Mouse (Mus musculus) frontal cortex, postnatal 14 days (tissue): ENCODE results near the gene Doxl2.

ENCODE experiments used
- DNase-seq, 2 experiments: peaks; one replicate each; pipeline ENCODE4 v3.0.0; 2022; ENCODE audit warnings: low spot score in 2 of 2

The Doxl2 gene

GRCm38 (mm10) chr6:49009665-49010064 is 34.9 kb downstream of the Doxl2 start:
- DNase-seq = no peak

GRCm38 (mm10) chr6:49011191-49011590 is 36.4 kb downstream of the Doxl2 start:
- no peak for DNase-seq

GRCm38 (mm10) chr6:49013023-49013422 is 38.3 kb downstream of the Doxl2 start:
- DNase-seq = no peak

GRCm38 (mm10) chr6:49013458-49013857 is 38.7 kb downstream of the Doxl2 start:
- DNase-seq = no peak

- no peak for DNase-seq
Measured at GRCm38 (mm10) chr6:49017150-49017549, 42.4 kb downstream of the Doxl2 start.

- DNase-seq = no peak
Measured at GRCm38 (mm10) chr6:49019341-49019740, 44.6 kb downstream of the Doxl2 start.

- peak; percentile 31 to 63 for DNase-seq
Measured at GRCm38 (mm10) chr6:49021141-49022012, 46.6 kb downstream of the Doxl2 start.

GRCm38 (mm10) chr6:49022384-49022783 is 47.6 kb downstream of the Doxl2 start:
- no peak for DNase-seq

GRCm38 (mm10) chr6:49023315-49023714 is 48.6 kb downstream of the Doxl2 start:
- no peak for DNase-seq

- DNase-seq = no peak
Measured at GRCm38 (mm10) chr6:49025290-49025689, 50.5 kb downstream of the Doxl2 start.

GRCm38 (mm10) chr6:49026496-49026895 is 51.7 kb downstream of the Doxl2 start:
- DNase-seq = no peak

GRCm38 (mm10) chr6:49028019-49028418 is 53.3 kb downstream of the Doxl2 start:
- DNase-seq = no peak
